Mouse (Mus musculus): ENCODE data around the gene Tmem110. TPM values are rescaled to one million over a fixed set of nuclear protein-coding genes. Genes with fewer than 3 reads are reported as not detected.
A peak's percentile ranks its signal among the peaks of the same experiment; 100 is the strongest.

Gene Tmem110
- polyA plus RNA-seq, 1 experiment from 2014 or later, result 29.9 TPM

GRCm38 (mm10) chr14:30911141-30911540 is 85.8 kb downstream of the Tmem110 start:
- H3K4me2 ChIP-seq, result no peak overlapping the region
- H3K4me3 ChIP-seq, result no peak overlapping the region
- no peak overlapping the region for H3K9ac ChIP-seq
- H3K4me1 ChIP-seq, result peaks cover 10% of the 10 kb centered on the region; the same call in 1 of the 2 replicates
- no peak for ATAC-seq (ENCODE audit: borderline replicate concordance, extremely low read depth, low FRiP score, low TSS enrichment)
- H3K36me3 ChIP-seq, result no peaks in the 10 kb centered on the region
- H3K27ac ChIP-seq, result no peak overlapping the region
- WGBS, result 84% methylated on average over 8 of the region's 8 CpGs
- H3K27me3 ChIP-seq, result no peaks in the 10 kb centered on the region
- no peaks in the 10 kb centered on the region for H3K9me3 ChIP-seq

GRCm38 (mm10) chr14:30912641-30913040 is 87.3 kb downstream of the Tmem110 start:
- Histone ChIP-seq H3K27ac (no peak overlapping the region), H3K36me3 (no peaks in the 10 kb centered on the region), H3K27me3 (no peaks in the 10 kb centered on the region), H3K9me3 (no peaks in the 10 kb centered on the region), H3K4me1 (peaks cover 1% of the 10 kb centered on the region; the same call in 1 of the 2 replicates), H3K9ac (no peak overlapping the region), H3K4me2 (no peak overlapping the region), H3K4me3 (no peak overlapping the region)
- ATAC-seq (ENCODE audit: borderline replicate concordance, extremely low read depth, low FRiP score, low TSS enrichment), result no peak
- WGBS, result 82% methylated on average over 8 of the region's 8 CpGs

GRCm38 (mm10) chr14:30913404-30913803 is 88.0 kb downstream of the Tmem110 start:
- Histone ChIP-seq H3K36me3 (no peaks in the 10 kb centered on the region), H3K4me3 (no peak overlapping the region), H3K27ac (no peak overlapping the region), H3K9ac (no peak overlapping the region), H3K9me3 (no peaks in the 10 kb centered on the region), H3K4me2 (no peak overlapping the region), H3K4me1 (no peaks in the 10 kb centered on the region), H3K27me3 (no peaks in the 10 kb centered on the region)
- no peak for ATAC-seq (ENCODE audit: borderline replicate concordance, extremely low read depth, low FRiP score, low TSS enrichment)
- 59% methylated on average over 5 of the region's 5 CpGs for WGBS

GRCm38 (mm10) chr14:30916516-30916915 is 91.1 kb downstream of the Tmem110 start:
- WGBS, result 66% methylated on average over 1 of the region's 1 CpGs
- H3K4me1 ChIP-seq, result 0 out of 2 replicates have a peak, but pooled peaks cover 1% of the 10 kb centered on the region
- H3K27me3 ChIP-seq, result no peaks in the 10 kb centered on the region
- no peaks in the 10 kb centered on the region for H3K36me3 ChIP-seq
- H3K4me2 ChIP-seq, result no peak overlapping the region
- H3K9me3 ChIP-seq, result no peaks in the 10 kb centered on the region
- no peak overlapping the region for H3K9ac ChIP-seq
- no peak overlapping the region for H3K4me3 ChIP-seq
- no peak overlapping the region for H3K27ac ChIP-seq
- no peak for ATAC-seq (ENCODE audit: borderline replicate concordance, extremely low read depth, low FRiP score, low TSS enrichment)

- no peaks in the 10 kb centered on the region for H3K9me3 ChIP-seq
- no peak overlapping the region for H3K4me2 ChIP-seq
- no peaks in the 10 kb centered on the region for H3K27me3 ChIP-seq
- H3K36me3 ChIP-seq, result no peaks in the 10 kb centered on the region
- no peak overlapping the region for H3K27ac ChIP-seq
- no peak overlapping the region for H3K4me3 ChIP-seq
- peak; percentile 31; the same call in 1 of the 2 replicates for ATAC-seq (ENCODE audit: borderline replicate concordance, extremely low read depth, low FRiP score, low TSS enrichment)
- H3K4me1 ChIP-seq, result 0 out of 2 replicates have a peak, but pooled peaks cover 12% of the 10 kb centered on the region
- no peak overlapping the region for H3K9ac ChIP-seq
- WGBS, result 34% methylated on average over 8 of the region's 8 CpGs
Measured at GRCm38 (mm10) chr14:30922053-30922670, 96.8 kb downstream of the Tmem110 start.

GRCm38 (mm10) chr14:30923375-30924105 is 98.2 kb downstream of the Tmem110 start, which contains the start of gene Itih3:
TSS of gene Itih3 (minus strand) at chr14:30923760.
- no peaks in the 10 kb centered on the region for H3K9me3 ChIP-seq
- H3K27ac ChIP-seq, result no peak within 1 kb of the TSS
- H3K27me3 ChIP-seq, result no peaks in the 10 kb centered on the region
- 35% methylated on average over 6 of the region's 6 CpGs for WGBS
- 0 out of 2 replicates have a peak, but pooled peaks cover 12% of the 10 kb centered on the region for H3K4me1 ChIP-seq
- H3K9ac ChIP-seq, result no peak within 1 kb of the TSS
- no peaks in the 10 kb centered on the region for H3K36me3 ChIP-seq
- H3K4me3 ChIP-seq, result no peak within 1 kb of the TSS
- 0 out of 2 replicates have a peak, but pooled peaks have one; percentile 39 for ATAC-seq (ENCODE audit: borderline replicate concordance, extremely low read depth, low FRiP score, low TSS enrichment)
- no peak within 1 kb of the TSS for H3K4me2 ChIP-seq

- 91% methylated on average over 3 of the region's 3 CpGs for WGBS
- Histone ChIP-seq H3K9me3 (no peaks in the 10 kb centered on the region), H3K36me3 (no peaks in the 10 kb centered on the region), H3K4me2 (no peak overlapping the region), H3K27me3 (no peaks in the 10 kb centered on the region), H3K9ac (no peak overlapping the region), H3K4me1 (0 out of 2 replicates have a peak, but pooled peaks cover 12% of the 10 kb centered on the region), H3K27ac (no peak overlapping the region), H3K4me3 (no peak overlapping the region)
- ATAC-seq (ENCODE audit: borderline replicate concordance, extremely low read depth, low FRiP score, low TSS enrichment), result no peak
Measured at GRCm38 (mm10) chr14:30925492-30925891, 100.1 kb downstream of the Tmem110 start.

Other genes with a start within 250 kb of the Tmem110 start
- gene Prkcd, start 199.4 kb upstream of the Tmem110 start, polyA plus RNA-seq (2015; fragmentation: Nextera tagmentation; extraction: Ambion mirVana), result 57.9 and 61.7 TPM in 2 replicates
- 17.4 and 17.8 TPM in 2 replicates for gene Rft1, start 171.2 kb upstream of the Tmem110 start, polyA plus RNA-seq (2015; fragmentation: Nextera tagmentation; extraction: Ambion mirVana)
- gene Sfmbt1, start 110.7 kb upstream of the Tmem110 start, polyA plus RNA-seq (2015; fragmentation: Nextera tagmentation; extraction: Ambion mirVana), result 11.7 and 12.7 TPM in 2 replicates
- 8.0 and 9.3 TPM in 2 replicates for gene Mustn1, start 53.6 kb downstream of the Tmem110 start, polyA plus RNA-seq (2015; fragmentation: Nextera tagmentation; extraction: Ambion mirVana)
- gene Itih4, start 60.9 kb downstream of the Tmem110 start, polyA plus RNA-seq (2015; fragmentation: Nextera tagmentation; extraction: Ambion mirVana), result 0.16 and 0.70 TPM in 2 replicates
- gene Itih3, start 98.2 kb downstream of the Tmem110 start, polyA plus RNA-seq (2015; fragmentation: Nextera tagmentation; extraction: Ambion mirVana), result 0.50 and 2.4 TPM in 2 replicates
- gene Itih1, start 117.7 kb downstream of the Tmem110 start, polyA plus RNA-seq (2015; fragmentation: Nextera tagmentation; extraction: Ambion mirVana), result 0.06 and 0.31 TPM in 2 replicates
- 12.8 and 13.1 TPM in 2 replicates for gene Nek4, start 125.8 kb downstream of the Tmem110 start, polyA plus RNA-seq (2015; fragmentation: Nextera tagmentation; extraction: Ambion mirVana)
- gene Glt8d1, start 175.8 kb downstream of the Tmem110 start, polyA plus RNA-seq (2015; fragmentation: Nextera tagmentation; extraction: Ambion mirVana), result 67.0 and 70.1 TPM in 2 replicates
- 399 and 416 TPM in 2 replicates for gene Spcs1, start 176.1 kb downstream of the Tmem110 start, polyA plus RNA-seq (2015; fragmentation: Nextera tagmentation; extraction: Ambion mirVana)
- 131 and 140 TPM in 2 replicates for gene Pbrm1, start 193.5 kb downstream of the Tmem110 start, polyA plus RNA-seq (2015; fragmentation: Nextera tagmentation; extraction: Ambion mirVana)
- gene Gnl3, start 193.6 kb downstream of the Tmem110 start, polyA plus RNA-seq (2015; fragmentation: Nextera tagmentation; extraction: Ambion mirVana), result 81.4 and 89.4 TPM in 2 replicates